Mouse (Mus musculus): Measurements from ENCODE around the gene Rnf135.
A peak's percentile ranks its signal among the peaks of the same experiment; 100 is the strongest.

Rnf135 gene

DNA sequence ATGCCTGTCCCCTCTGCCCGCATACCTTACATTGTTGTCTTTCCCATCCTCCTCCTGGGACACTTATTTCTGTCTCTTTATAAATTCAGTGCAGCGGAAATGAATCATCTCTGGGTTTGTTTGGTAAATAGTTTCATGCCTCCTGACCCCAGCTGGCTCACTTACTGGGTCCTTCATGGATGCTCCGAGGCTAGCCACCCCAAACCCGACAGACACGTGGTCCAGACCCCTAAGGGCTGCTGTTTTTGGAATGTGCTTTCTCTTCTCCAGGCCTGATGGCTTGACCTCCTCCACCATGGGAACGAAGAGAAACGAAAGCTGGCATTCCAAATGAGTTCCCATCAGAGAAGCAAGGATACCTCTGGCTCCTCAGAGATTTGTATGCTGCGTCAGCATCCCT, 31.3 kb upstream of the Rnf135 start:
- H3K36me3 ChIP-seq (ENCODE audit: control insufficient read depth, insufficient read depth, low read length, poor library complexity, severe bottlenecking): no peaks in the 10 kb centered on the region
- no peak for DNase-seq (ENCODE audit: low read depth, low spot score)
- H3K27me3 ChIP-seq (ENCODE audit: control insufficient read depth, insufficient read depth, low read length, poor library complexity, severe bottlenecking): no peaks in the 10 kb centered on the region

- peak; percentile 87 for DNase-seq (ENCODE audit: low read depth, low spot score)
- no peaks in the 10 kb centered on the region for H3K36me3 ChIP-seq (ENCODE audit: control insufficient read depth, insufficient read depth, low read length, poor library complexity, severe bottlenecking)
- H3K27me3 ChIP-seq (ENCODE audit: control insufficient read depth, insufficient read depth, low read length, poor library complexity, severe bottlenecking): no peaks in the 10 kb centered on the region
Observed at GRCm38 (mm10) chr11:80153857-80154495, 29.7 kb upstream of the Rnf135 start, which contains the start of gene Adap2. Gene Adap2 (plus strand): TSS chr11:80154105.

- no peaks in the 10 kb centered on the region for H3K36me3 ChIP-seq (ENCODE audit: control insufficient read depth, insufficient read depth, low read length, poor library complexity, severe bottlenecking)
- no peak for DNase-seq (ENCODE audit: low read depth, low spot score)
- no peaks in the 10 kb centered on the region for H3K27me3 ChIP-seq (ENCODE audit: control insufficient read depth, insufficient read depth, low read length, poor library complexity, severe bottlenecking)
Observed at GRCm38 (mm10) chr11:80154501-80154900, 29.1 kb upstream of the Rnf135 start.

DNA sequence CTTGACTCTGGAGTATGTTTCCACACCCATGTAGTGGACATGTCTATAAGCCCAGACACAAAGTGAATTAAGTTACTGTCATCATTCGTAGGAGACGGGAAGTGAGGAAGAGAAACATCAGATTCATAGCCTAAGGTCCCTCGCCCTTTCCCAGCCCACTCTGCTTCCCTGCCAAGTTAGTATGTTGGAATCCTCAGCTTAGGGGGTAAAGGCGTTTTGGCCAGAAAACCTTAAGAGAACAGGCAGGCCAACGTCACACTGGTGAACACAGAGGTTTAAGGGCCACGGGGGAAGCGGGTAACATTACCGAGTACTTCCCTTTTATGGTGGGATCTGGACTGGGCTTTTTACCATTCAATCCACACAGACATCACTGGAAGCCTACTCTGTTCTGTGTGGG, 28.1 kb upstream of the Rnf135 start:
- Histone ChIP-seq H3K27me3 (ENCODE audit: control insufficient read depth, insufficient read depth, low read length, poor library complexity, severe bottlenecking) (no peaks in the 10 kb centered on the region), H3K36me3 (ENCODE audit: control insufficient read depth, insufficient read depth, low read length, poor library complexity, severe bottlenecking) (no peaks in the 10 kb centered on the region)
- no peak for DNase-seq (ENCODE audit: low read depth, low spot score)

- Histone ChIP-seq H3K27me3 (ENCODE audit: control insufficient read depth, insufficient read depth, low read length, poor library complexity, severe bottlenecking) (no peaks in the 10 kb centered on the region), H3K36me3 (ENCODE audit: control insufficient read depth, insufficient read depth, low read length, poor library complexity, severe bottlenecking) (no peaks in the 10 kb centered on the region)
- no peak for DNase-seq (ENCODE audit: low read depth, low spot score)
Observed at GRCm38 (mm10) chr11:80155961-80156360, 27.7 kb upstream of the Rnf135 start.

GRCm38 (mm10) chr11:80156841-80157240, 26.8 kb upstream of the Rnf135 start:
- Histone ChIP-seq H3K36me3 (ENCODE audit: control insufficient read depth, insufficient read depth, low read length, poor library complexity, severe bottlenecking) (no peaks in the 10 kb centered on the region), H3K27me3 (ENCODE audit: control insufficient read depth, insufficient read depth, low read length, poor library complexity, severe bottlenecking) (no peaks in the 10 kb centered on the region)
- DNase-seq (ENCODE audit: low read depth, low spot score): no peak

DNA sequence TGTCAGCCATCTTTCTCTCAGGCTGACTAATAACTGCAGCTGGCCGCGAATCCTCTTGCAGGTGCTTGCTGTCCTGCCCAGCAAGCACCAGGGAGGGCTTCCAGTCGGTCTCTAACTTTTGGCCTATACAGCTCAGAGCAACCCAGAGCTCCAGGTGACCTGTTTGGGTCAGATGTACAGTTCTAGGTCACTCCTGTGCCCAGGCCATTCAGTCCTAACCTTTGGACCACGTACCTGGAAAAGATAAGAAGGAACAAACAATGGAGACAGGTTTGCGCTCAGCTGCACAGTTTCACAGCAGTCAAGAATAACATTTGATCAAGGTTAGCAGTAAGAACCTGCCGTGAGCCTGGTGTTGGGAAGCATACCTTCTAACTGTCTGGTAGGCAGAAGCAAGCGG, 24.6 kb upstream of the Rnf135 start:
- DNase-seq (ENCODE audit: low read depth, low spot score): no peak
- H3K36me3 ChIP-seq (ENCODE audit: control insufficient read depth, insufficient read depth, low read length, poor library complexity, severe bottlenecking): no peaks in the 10 kb centered on the region
- no peaks in the 10 kb centered on the region for H3K27me3 ChIP-seq (ENCODE audit: control insufficient read depth, insufficient read depth, low read length, poor library complexity, severe bottlenecking)

GRCm38 (mm10) chr11:80161041-80161440, 22.6 kb upstream of the Rnf135 start:
- Histone ChIP-seq H3K36me3 (ENCODE audit: control insufficient read depth, insufficient read depth, low read length, poor library complexity, severe bottlenecking) (no peaks in the 10 kb centered on the region), H3K27me3 (ENCODE audit: control insufficient read depth, insufficient read depth, low read length, poor library complexity, severe bottlenecking) (no peaks in the 10 kb centered on the region)
- DNase-seq (ENCODE audit: low read depth, low spot score): no peak

DNA sequence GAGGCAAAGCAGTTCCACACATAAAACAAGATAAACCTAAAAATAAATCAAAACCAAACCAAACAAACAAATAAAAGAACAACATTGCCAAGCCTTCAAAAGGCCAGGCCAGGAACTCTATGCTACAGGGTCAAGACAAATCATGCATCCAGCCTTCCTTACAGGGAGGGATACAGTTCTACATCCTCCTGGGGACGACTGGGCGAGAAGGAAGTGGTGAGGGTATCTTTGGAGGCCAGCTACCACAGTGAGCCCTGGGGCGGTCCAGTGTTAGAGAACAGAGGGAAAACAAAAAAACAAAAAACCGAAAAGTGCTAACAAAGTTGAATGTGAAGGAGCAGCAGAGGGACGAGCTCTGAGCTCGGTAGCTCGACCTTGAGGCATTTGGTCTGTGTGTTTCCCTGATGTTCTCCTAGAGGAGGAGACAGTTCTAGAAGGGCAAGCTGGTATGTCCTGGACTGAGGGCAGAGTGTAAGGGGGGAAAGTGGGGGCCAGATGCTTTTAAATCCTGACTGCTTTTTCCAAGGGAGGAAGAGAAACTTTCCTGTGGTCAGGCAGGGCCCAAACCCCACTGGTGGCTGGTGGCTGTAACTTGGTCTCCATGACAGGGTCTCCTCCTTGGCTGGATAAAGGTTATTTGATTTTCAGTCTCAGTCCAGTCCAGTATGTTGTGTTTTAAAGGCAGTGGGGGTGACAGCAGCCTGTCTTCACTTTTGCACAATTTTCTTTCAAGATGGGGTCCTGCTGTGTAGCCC, 20.1 kb upstream of the Rnf135 start:
- H3K27me3 ChIP-seq (ENCODE audit: control insufficient read depth, insufficient read depth, low read length, poor library complexity, severe bottlenecking): no peaks in the 10 kb centered on the region
- no peaks in the 10 kb centered on the region for H3K36me3 ChIP-seq (ENCODE audit: control insufficient read depth, insufficient read depth, low read length, poor library complexity, severe bottlenecking)
- DNase-seq (ENCODE audit: low read depth, low spot score): no peak

- Histone ChIP-seq H3K27me3 (ENCODE audit: control insufficient read depth, insufficient read depth, low read length, poor library complexity, severe bottlenecking) (no peaks in the 10 kb centered on the region), H3K36me3 (ENCODE audit: control insufficient read depth, insufficient read depth, low read length, poor library complexity, severe bottlenecking) (no peaks in the 10 kb centered on the region)
- no peak for DNase-seq (ENCODE audit: low read depth, low spot score)
Observed at GRCm38 (mm10) chr11:80164224-80164623, 19.4 kb upstream of the Rnf135 start.

- H3K27me3 ChIP-seq (ENCODE audit: control insufficient read depth, insufficient read depth, low read length, poor library complexity, severe bottlenecking): no peaks in the 10 kb centered on the region
- no peaks in the 10 kb centered on the region for H3K36me3 ChIP-seq (ENCODE audit: control insufficient read depth, insufficient read depth, low read length, poor library complexity, severe bottlenecking)
- no peak for DNase-seq (ENCODE audit: low read depth, low spot score)
Observed at GRCm38 (mm10) chr11:80168121-80168520, 15.5 kb upstream of the Rnf135 start.

- no peaks in the 10 kb centered on the region for H3K36me3 ChIP-seq (ENCODE audit: control insufficient read depth, insufficient read depth, low read length, poor library complexity, severe bottlenecking)
- DNase-seq (ENCODE audit: low read depth, low spot score): peak; percentile 41
- no peaks in the 10 kb centered on the region for H3K27me3 ChIP-seq (ENCODE audit: control insufficient read depth, insufficient read depth, low read length, poor library complexity, severe bottlenecking)
Observed at GRCm38 (mm10) chr11:80168611-80169249, 14.9 kb upstream of the Rnf135 start.

DNA sequence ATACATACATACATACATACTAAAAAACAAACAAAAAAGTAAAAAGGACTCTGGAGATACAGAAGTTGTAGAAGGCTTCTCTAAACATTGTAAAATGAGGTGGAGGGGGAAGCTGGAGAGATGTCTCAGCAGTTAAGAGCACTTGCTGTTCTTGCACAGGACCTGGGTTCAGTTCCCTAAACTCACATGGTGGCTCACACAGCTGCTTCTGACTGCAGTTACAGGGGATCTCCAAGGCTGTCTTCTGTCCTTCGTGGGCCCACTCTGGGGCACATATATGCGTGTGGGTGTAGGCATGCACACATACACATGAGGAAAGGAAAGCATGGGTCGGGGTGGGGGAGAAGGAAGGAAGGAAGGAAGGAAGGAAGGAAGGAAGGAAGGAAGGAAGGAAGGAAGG, 14.0 kb upstream of the Rnf135 start:
- Histone ChIP-seq H3K36me3 (ENCODE audit: control insufficient read depth, insufficient read depth, low read length, poor library complexity, severe bottlenecking) (no peaks in the 10 kb centered on the region), H3K27me3 (ENCODE audit: control insufficient read depth, insufficient read depth, low read length, poor library complexity, severe bottlenecking) (no peaks in the 10 kb centered on the region)
- DNase-seq (ENCODE audit: low read depth, low spot score): peak; percentile 51

DNA sequence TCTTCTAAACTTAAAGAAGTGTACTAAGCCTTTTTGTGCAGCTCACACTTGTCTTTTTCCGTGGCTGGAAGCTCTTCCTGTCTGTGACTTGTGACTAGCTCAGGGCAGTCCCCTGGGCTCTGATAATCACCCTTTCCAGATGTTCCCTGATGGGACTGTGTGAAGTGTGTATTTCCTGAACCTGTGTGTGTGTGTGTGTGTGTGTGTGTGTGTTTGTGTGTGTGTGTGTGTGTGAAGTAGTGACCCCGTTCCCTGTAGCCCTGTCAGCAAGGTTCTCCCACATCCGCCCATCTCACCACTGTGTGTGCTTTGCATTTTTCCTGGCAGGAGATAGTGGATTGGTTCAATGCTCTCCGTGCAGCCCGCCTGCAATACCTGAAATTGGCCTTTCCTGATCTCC, 13.3 kb upstream of the Rnf135 start:
- H3K36me3 ChIP-seq (ENCODE audit: control insufficient read depth, insufficient read depth, low read length, poor library complexity, severe bottlenecking): no peaks in the 10 kb centered on the region
- no peak for DNase-seq (ENCODE audit: low read depth, low spot score)
- H3K27me3 ChIP-seq (ENCODE audit: control insufficient read depth, insufficient read depth, low read length, poor library complexity, severe bottlenecking): no peaks in the 10 kb centered on the region

- H3K27me3 ChIP-seq (ENCODE audit: control insufficient read depth, insufficient read depth, low read length, poor library complexity, severe bottlenecking): no peaks in the 10 kb centered on the region
- DNase-seq (ENCODE audit: low read depth, low spot score): no peak
- no peaks in the 10 kb centered on the region for H3K36me3 ChIP-seq (ENCODE audit: control insufficient read depth, insufficient read depth, low read length, poor library complexity, severe bottlenecking)
Observed at GRCm38 (mm10) chr11:80171884-80172283, 11.8 kb upstream of the Rnf135 start.

All from splenic B cell, adult 2 months (primary cell).